Mouse (Mus musculus) ES-E14 (cell line): ENCODE results near the gene Adsl.

Experiments used
- MAFK ChIP-seq: IDR thresholded peaks from 2 replicates; pipeline ENCODE4 v1.6.1; 2014; ENCODE audit warnings: mild to moderate bottlenecking, low read depth, low read length, inconsistent platforms; ENCODE audit not compliant: insufficient read depth
- ZC3H11A ChIP-seq: IDR thresholded peaks from 2 replicates; pipeline ENCODE4 v1.6.1; 2012; ENCODE audit warnings: low read depth, mild to moderate bottlenecking, inconsistent platforms, low read length, borderline replicate concordance
- ZNF384 ChIP-seq: IDR thresholded peaks from 2 replicates; pipeline ENCODE4 v1.6.1; 2012; ENCODE audit warnings: low read depth, low read length, inconsistent platforms

- TF ChIP-seq ZNF384 = no peak
- no peak for TF ChIP-seq ZC3H11A
- no peak for TF ChIP-seq MAFK
Observed at GRCm38 (mm10) chr15:81012359-81012758, 64.1 kb downstream of the Adsl start.
